Mouse (Mus musculus) thymus, adult 2 months (tissue): ENCODE results near the gene Fam189a1. TPM values are rescaled to one million over a fixed set of nuclear protein-coding genes. Genes with fewer than 3 reads are reported as not detected.
A peak's percentile ranks its signal among the peaks of the same experiment; 100 is the strongest.

Experiments used
- DNase-seq: peaks from one replicate; pipeline ENCODE4 v3.0.0; 2021
- H3K27ac ChIP-seq: fragments of 200-500 bp; 2 replicates; pipeline ENCODE4 v1.5.1; 2012; ENCODE audit warnings: low read length, control low read depth; ENCODE audit not compliant: control insufficient read depth, insufficient read depth
- H3K27me3 ChIP-seq: fragments of 200-500 bp; 2 replicates; pipeline ENCODE4 v1.6.1; 2012; ENCODE audit warnings: mild to moderate bottlenecking, low read length, moderate library complexity, mixed read lengths; ENCODE audit not compliant: control insufficient read depth, insufficient read depth
- H3K36me3 ChIP-seq: fragments of 200-500 bp; 2 replicates; pipeline ENCODE4 v1.6.1; 2012; ENCODE audit warnings: mild to moderate bottlenecking, low read length, moderate library complexity; ENCODE audit not compliant: control insufficient read depth, insufficient read depth
- H3K4me1 ChIP-seq: fragments of 200-500 bp; replicated peaks from 2 replicates; pipeline ENCODE4 v1.6.1; 2012; ENCODE audit warnings: low read length; ENCODE audit not compliant: control insufficient read depth, insufficient read depth
- H3K4me3 ChIP-seq: fragments of 200-500 bp; 2 replicates; pipeline ENCODE4 v1.5.1; 2012; ENCODE audit warnings: mild to moderate bottlenecking, low read length, control low read depth, moderate library complexity; ENCODE audit not compliant: control insufficient read depth, insufficient read depth
- CTCF ChIP-seq: fragments of 200-500 bp; IDR thresholded peaks from 2 replicates; pipeline ENCODE4 v1.5.1; 2012; ENCODE audit warnings: mild to moderate bottlenecking, control low read depth, low read length, moderate library complexity, borderline replicate concordance; ENCODE audit not compliant: control insufficient read depth, poor library complexity, insufficient read depth; ENCODE audit errors: extremely low read depth
- POLR2A ChIP-seq: fragments of 200-500 bp; IDR thresholded peaks from 2 replicates; pipeline ENCODE4 v1.6.1; 2012; ENCODE audit warnings: mild to moderate bottlenecking, low read length, control low read depth, moderate library complexity; ENCODE audit not compliant: control insufficient read depth, poor library complexity, insufficient read depth; ENCODE audit errors: extremely low read depth
- WGBS: fragments of 180-500 bp; shearing (Covaris S2); methylation state at CpG from one replicate; pipeline ENCODE4 v1.1.7; 2018; 5-methylcytosine and 5-hydroxymethylcytosine counted together
- polyA plus RNA-seq: library from polyadenylated mRNA; depleted of rRNA; stranded (reverse); fragments of >200 nt; gene quantifications from 2 replicates; pipeline ENCODE4 v1.2.3, GENCODE M21; 2012

Fam189a1 gene
- polyA plus RNA-seq, 1 experiment, result 1.9 TPM

DNA sequence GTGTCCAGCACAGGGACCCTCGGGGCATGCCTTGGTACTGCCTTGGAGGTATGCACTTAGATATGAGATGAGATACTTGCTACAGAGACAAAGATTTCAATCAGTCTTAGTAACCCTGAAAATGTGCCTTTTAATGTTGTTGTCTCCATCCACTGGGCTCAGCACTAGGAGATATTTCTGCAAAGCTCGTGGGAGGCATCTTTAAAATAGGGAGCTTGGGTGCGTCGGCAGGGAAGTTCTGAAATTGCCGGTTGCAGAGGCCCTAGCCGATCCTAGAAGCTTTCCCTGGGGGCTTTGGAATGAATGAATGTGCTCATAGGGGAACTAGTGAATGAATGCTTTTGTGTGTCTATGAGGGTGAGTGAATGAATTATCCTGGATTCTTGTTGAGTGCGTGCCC lies 412.8 kb downstream of the Fam189a1 start:
- no peak for TF ChIP-seq POLR2A
- no peak for TF ChIP-seq CTCF
- no peak for DNase-seq
- H3K36me3 ChIP-seq, result no peaks in the 10 kb centered on the region
- no peak overlapping the region for H3K4me3 ChIP-seq
- H3K27ac ChIP-seq, result no peak overlapping the region
- no peaks in the 10 kb centered on the region for H3K27me3 ChIP-seq
- no peaks in the 10 kb centered on the region for H3K4me1 ChIP-seq
- WGBS, result 87% methylated on average over 7 of the region's 7 CpGs

DNA sequence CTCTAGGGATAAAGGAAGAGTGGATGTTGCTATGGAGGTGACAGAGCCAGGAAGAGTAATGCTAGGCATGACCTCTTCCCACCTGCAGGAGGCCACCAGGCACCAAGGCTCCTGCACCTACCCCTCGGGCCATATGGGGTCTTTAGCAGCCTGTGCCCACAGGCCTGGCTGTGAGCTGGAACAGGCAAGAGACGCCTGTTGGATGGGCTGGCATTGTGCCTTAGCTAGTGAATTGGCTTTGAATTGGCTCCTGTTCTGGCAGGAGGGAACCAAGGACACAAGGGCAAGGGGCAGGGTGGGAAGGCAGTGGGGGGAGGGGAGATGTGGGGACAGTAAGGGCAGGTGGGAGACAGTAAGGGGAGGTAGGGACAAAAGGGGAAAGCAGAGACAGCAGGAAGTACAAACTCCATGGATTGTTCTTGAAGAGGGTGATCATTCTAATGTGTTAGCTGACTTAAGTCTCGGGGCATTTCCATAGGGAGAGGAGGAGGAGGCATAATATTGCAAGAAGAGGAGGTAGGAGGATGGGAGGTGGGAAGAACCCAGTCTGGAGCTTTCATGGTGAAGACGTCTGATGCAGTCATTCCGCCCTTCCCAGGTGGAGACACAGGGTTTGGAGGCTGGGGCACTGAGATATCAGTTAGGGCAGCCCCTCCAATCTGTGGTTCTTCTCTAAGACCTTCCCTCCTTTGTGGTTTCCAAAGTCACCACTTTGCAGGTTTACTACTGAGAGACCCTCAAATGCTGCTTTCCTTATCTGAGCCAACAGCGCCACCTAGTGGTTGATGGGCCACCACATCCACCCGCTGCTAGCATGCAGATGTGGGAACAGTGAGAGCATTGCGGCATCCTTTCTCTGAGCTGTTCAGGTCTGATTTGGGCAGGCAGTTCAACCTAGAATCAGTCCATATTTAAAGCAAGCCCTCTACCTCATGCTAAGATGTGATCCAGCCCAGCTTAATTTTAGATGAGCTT lies 414.8 kb downstream of the Fam189a1 start:
- peak; percentile 75 for DNase-seq

DNA sequence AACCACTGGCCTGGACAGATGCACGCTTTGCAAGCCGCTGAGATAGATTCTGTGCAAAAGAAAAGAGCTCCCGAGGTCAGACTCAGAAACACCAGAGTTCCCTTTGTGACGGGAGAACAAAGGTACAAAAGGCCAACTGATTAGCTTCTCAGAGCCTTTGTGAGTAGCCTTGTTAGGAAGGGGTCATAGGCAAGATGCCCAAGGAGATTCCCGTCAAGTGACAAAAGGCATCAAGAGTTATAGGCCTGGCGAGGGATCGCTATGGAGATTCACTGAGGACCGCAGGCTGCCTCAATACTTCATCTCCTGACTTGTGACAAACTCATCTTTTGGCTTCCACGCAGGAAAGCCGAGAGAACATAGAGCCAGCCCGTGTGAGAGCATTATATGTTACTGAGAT lies 417.2 kb downstream of the Fam189a1 start:
- no peaks in the 10 kb centered on the region for H3K4me1 ChIP-seq
- no peak for DNase-seq
- no peaks in the 10 kb centered on the region for H3K36me3 ChIP-seq
- H3K27ac ChIP-seq, result no peak overlapping the region
- H3K27me3 ChIP-seq, result no peaks in the 10 kb centered on the region
- H3K4me3 ChIP-seq, result no peak overlapping the region
- TF ChIP-seq POLR2A, result no peak
- no peak for TF ChIP-seq CTCF
- 87% methylated on average over 11 of the region's 11 CpGs for WGBS

More for the DNA sequence above, 414.8 kb downstream of the Fam189a1 start:
- Histone ChIP-seq H3K4me1 (no peaks in the 10 kb centered on the region), H3K36me3 (no peaks in the 10 kb centered on the region), H3K27ac (no peak overlapping the region), H3K4me3 (no peak overlapping the region), H3K27me3 (no peaks in the 10 kb centered on the region)
- WGBS, result 42% methylated on average over 8 of the region's 8 CpGs
- TF ChIP-seq POLR2A, result no peak
- peak; percentile 78; the same call in 1 of the 2 replicates for TF ChIP-seq CTCF

DNA sequence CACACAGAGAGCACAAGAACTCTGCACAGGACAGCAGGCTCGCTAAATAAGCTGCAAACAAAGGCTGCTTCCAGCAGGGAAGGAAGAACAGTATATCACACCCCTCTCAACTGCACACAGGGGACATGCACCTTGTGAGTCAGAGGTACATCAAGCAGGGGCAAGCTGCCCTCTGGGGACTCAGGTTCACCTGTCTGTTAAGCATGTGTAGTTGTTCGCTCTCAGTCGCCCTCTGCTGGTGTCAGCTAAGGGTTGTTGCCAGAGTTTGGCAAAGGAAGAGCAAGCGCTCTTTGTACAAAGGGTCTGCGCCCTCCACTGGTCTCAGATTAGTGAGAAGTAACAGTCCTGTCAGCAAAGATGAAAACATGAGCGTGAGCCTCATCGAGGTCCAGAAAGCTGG lies 426.6 kb downstream of the Fam189a1 start:
- H3K4me3 ChIP-seq, result no peak overlapping the region
- no peaks in the 10 kb centered on the region for H3K4me1 ChIP-seq
- no peak for TF ChIP-seq POLR2A
- DNase-seq, result peak; percentile 33
- H3K27ac ChIP-seq, result no peak overlapping the region
- H3K27me3 ChIP-seq, result no peaks in the 10 kb centered on the region
- 43% methylated on average over 7 of the region's 7 CpGs for WGBS
- no peaks in the 10 kb centered on the region for H3K36me3 ChIP-seq

DNA sequence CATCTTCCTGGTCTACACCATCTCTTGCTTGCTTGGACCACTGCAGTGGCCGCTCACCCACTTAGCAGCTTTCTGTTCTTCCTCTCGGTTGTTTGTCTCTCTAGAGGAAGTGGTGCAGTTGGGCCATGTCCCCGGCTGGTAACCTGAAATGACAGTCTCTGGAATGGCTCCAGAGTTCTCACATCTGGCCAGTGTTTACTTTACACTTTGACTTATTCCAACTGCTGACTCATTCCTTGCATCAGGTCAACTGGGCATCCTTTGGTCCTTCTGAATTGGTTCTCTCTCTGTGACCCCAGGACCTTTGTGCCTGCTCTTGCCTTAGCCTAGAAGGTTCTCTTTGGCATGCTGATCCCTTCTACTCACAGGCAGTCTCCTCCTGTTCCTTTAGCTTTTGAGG lies 427.6 kb downstream of the Fam189a1 start:
- H3K4me3 ChIP-seq, result no peak overlapping the region

DNA sequence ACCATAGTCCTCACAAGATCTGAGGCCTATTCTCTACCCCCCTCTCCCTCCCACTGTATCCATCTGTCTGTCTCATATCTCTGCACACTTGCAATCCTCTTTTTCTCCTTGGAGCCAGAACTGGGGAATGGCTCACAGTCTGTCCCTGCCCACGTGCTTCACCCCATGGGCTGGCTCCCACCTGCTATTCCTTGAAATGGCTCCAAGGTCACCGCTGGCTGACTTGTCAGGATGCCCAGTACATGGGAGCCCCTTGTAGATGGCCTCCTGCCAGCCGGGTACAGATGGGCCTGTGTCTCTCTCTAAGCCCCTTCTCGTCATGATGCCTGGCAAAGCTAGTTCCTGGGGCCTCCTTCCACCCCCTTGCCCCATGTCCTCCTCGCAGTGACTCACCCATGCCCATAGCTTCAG lies 428.2 kb downstream of the Fam189a1 start:
- no peaks in the 10 kb centered on the region for H3K27me3 ChIP-seq
- 93% methylated on average over 5 of the region's 5 CpGs for WGBS
- H3K27ac ChIP-seq, result no peak overlapping the region
- H3K36me3 ChIP-seq, result no peaks in the 10 kb centered on the region
- no peaks in the 10 kb centered on the region for H3K4me1 ChIP-seq
- no peak overlapping the region for H3K4me3 ChIP-seq
- no peak for DNase-seq
- TF ChIP-seq CTCF (no peak), POLR2A (no peak)

More for the DNA sequence above, 427.6 kb downstream of the Fam189a1 start:
- H3K27me3 ChIP-seq, result no peaks in the 10 kb centered on the region
- H3K36me3 ChIP-seq, result no peaks in the 10 kb centered on the region
- H3K4me1 ChIP-seq, result no peaks in the 10 kb centered on the region
- 35% methylated on average over 3 of the region's 3 CpGs for WGBS
- TF ChIP-seq CTCF (no peak), POLR2A (no peak)
- no peak overlapping the region for H3K27ac ChIP-seq
- DNase-seq, result no peak
